Mouse (Mus musculus) small intestine, adult 2 months (tissue): ENCODE results near the gene Angptl3.

Source experiments
- CTCF ChIP-seq: fragments of 200-500 bp; IDR thresholded peaks from 2 replicates; pipeline ENCODE4 v1.5.1; 2012; ENCODE audit warnings: low read depth, mild to moderate bottlenecking, control low read depth, inconsistent platforms, low read length, moderate library complexity, mixed read lengths; ENCODE audit not compliant: insufficient replicate concordance, insufficient read length; ENCODE audit errors: extremely low read depth
- POLR2A ChIP-seq: fragments of 200-500 bp; IDR thresholded peaks from 2 replicates; pipeline ENCODE4 v1.6.1; 2012; ENCODE audit warnings: low read depth, mild to moderate bottlenecking, control low read depth, inconsistent platforms, low read length, moderate library complexity

DNA sequence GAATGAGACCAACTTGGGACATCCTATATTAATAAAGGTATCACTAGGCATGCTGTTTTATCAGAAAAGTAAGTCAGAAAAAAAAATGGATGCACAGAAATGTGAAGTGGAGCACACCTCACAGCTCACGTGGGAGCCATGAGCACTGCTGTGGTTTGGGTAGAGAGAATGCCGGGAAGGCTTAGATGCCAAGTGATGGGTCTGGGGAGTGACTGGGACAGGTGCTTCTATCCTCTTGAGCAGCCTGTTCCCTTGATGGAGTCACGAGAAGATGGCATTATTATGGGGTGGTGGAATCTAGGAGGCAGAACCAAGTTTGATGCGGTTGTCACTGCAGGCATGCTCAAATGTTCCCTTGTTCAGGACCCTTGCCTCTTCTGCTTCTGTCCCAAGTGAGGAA is 19.7 kb upstream of the Angptl3 start:
- TF ChIP-seq CTCF (no peak), POLR2A (no peak)
